Mouse (Mus musculus) bone marrow, adult 2 months (tissue): Measurements from ENCODE around the gene Sphk1.

Source experiments
- CTCF ChIP-seq: fragments of 200-500 bp; IDR thresholded peaks from 2 replicates; pipeline ENCODE4 v1.5.1; 2011; ENCODE audit warnings: low read length, control low read depth; ENCODE audit not compliant: control insufficient read depth, insufficient read depth
- POLR2A ChIP-seq: fragments of 200-500 bp; IDR thresholded peaks from 2 replicates; pipeline ENCODE4 v1.6.1; 2011; ENCODE audit warnings: low read depth, mild to moderate bottlenecking, control low read depth, low read length, borderline replicate concordance; ENCODE audit not compliant: control insufficient read depth

DNA sequence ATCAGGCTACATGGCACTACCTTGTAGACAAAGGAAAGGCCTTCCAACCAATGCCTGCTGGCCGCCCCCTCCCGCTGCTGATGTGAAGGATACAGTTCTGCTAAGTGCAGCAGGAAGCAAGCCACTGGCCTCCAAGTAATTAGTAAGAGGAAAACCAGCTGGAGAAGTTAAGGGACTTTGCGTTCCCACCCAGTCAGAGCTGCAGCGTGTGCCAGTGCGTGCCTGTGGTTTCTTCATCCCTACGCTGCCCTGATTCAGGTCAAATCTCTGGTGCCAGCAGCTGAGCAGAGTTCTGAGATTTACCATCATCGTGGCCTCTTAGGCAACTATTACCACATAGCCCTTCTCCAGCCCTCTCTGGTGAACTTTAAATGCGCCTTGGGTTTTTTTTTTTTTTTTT, 12.2 kb upstream of the Sphk1 start:
- TF ChIP-seq CTCF = no peak
- TF ChIP-seq POLR2A = no peak
